Mouse (Mus musculus) heart, embryonic 15.5 days (tissue): ENCODE measurements around the gene Zfp652. TPM values are rescaled to one million over a fixed set of nuclear protein-coding genes. Genes with fewer than 3 reads are reported as not detected.

Source experiments
- ATAC-seq: fragments of 200-750 bp; cut with Nextera tagmentation; replicated peaks from 2 replicates; pipeline ENCODE4 v1.8.0; 2017; ENCODE audit warnings: low read depth, moderate TSS enrichment; ENCODE audit not compliant: insufficient number of reproducible peaks, insufficient read depth, low FRiP score
- H3K27ac ChIP-seq: fragments of 300-500 bp; sonication (generic); 2 replicates; pipeline ENCODE4 v1.5.1; 2015; ENCODE audit warnings: mild to moderate bottlenecking, inconsistent platforms
- H3K27me3 ChIP-seq: fragments of 300-500 bp; sonication (generic); 2 replicates; pipeline ENCODE4 v1.6.1; 2015; ENCODE audit warnings: inconsistent platforms
- H3K36me3 ChIP-seq: fragments of 300-500 bp; sonication (generic); 2 replicates; pipeline ENCODE4 v1.6.1; 2015; ENCODE audit warnings: mild to moderate bottlenecking, inconsistent platforms
- H3K4me1 ChIP-seq: fragments of 300-500 bp; sonication (generic); replicated peaks from 2 replicates; pipeline ENCODE4 v1.6.1; 2015; ENCODE audit warnings: inconsistent platforms
- H3K4me2 ChIP-seq: fragments of 300-500 bp; sonication (generic); 2 replicates; pipeline ENCODE4 v1.6.1; 2015; ENCODE audit warnings: inconsistent platforms, mild to moderate bottlenecking, moderate library complexity
- H3K4me3 ChIP-seq: fragments of 300-500 bp; sonication (generic); 2 replicates; pipeline ENCODE4 v1.5.1; 2015; ENCODE audit warnings: mild to moderate bottlenecking, inconsistent platforms
- H3K9ac ChIP-seq: fragments of 300-500 bp; sonication (generic); 2 replicates; pipeline ENCODE4 v1.6.1; 2015; ENCODE audit warnings: mild to moderate bottlenecking, inconsistent platforms
- H3K9me3 ChIP-seq: fragments of 300-500 bp; sonication (generic); replicated peaks from 2 replicates; pipeline ENCODE4 v1.6.1; 2016; ENCODE audit warnings: inconsistent platforms
- WGBS: fragments of 180-500 bp; shearing (Covaris S2); methylation state at CpG from one replicate; pipeline ENCODE4 v1.1.7; 2015; ENCODE audit warnings: mixed read lengths; 5-methylcytosine and 5-hydroxymethylcytosine counted together
- polyA plus RNA-seq: library from polyadenylated mRNA; unstranded; fragments of >200 nt; fragmentation: Nextera tagmentation; extraction: Ambion mirVana; gene quantifications from 2 replicates; pipeline ENCODE4 v1.2.1, GENCODE M21; 2015

Gene Zfp652
- polyA plus RNA-seq, 1 experiment from 2014 or later: 12.9 TPM

DNA sequence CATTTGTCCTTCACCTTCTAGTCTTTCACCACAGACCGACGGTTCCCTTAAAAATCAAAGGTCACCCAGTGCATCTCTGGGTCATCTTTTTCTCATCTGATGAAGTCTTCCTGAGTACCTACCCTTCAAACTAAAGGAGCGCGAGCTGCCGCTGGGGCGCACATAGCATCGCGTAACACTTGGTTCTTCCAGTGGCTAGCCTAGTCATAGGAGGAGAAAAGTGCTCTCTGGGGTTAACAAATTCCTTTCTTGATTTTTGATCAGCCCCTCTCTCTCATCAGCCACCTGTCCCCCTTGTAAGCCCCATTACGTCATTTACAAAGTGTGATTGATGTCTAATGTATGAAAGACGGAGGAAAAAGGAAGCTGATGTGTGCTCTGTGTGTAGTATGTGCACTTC is 56.7 kb downstream of the Zfp652 start:
- Histone ChIP-seq H3K36me3 (peaks cover 22% of the 10 kb centered on the region; the same call in 1 of the 2 replicates), H3K4me3 (no peak overlapping the region), H3K4me2 (no peak overlapping the region), H3K27me3 (no peaks in the 10 kb centered on the region), H3K27ac (no peak overlapping the region), H3K9ac (no peak overlapping the region), H3K9me3 (no peaks in the 10 kb centered on the region), H3K4me1 (peaks cover 7% of the 10 kb centered on the region; the same call in 1 of the 2 replicates)
- no peak for ATAC-seq
- WGBS: 89% methylated on average over 10 of the region's 10 CpGs

DNA sequence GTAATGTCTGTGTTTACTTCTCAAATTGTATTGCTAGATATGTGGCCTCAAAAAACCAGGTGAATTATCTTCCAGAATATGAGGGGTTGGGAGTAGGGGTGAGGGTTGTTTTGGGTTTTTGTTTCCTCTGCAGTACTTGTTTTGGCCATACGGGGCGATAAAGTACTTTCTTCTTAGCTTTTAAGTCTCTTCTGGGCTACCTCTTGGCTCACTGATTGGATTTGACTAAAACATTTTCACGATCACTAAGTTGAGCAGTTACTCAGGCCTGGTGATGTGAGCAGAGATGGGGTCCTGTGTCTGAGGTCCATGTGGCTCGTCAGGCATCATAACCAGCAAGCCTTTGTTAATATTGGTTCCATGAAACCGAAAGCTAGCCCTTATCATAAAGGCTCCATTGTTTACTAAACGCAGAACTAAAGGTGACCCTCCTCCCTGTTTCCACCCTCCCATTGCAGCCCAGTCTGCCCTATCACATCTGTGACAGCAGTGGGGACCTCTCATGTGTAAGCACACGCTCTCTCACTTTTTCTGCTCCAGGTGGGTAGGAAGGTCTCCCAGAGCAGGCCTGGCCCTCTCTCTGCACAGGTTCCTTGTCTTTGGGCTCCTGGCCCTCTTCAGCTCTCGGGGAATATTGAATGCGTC is 58.4 kb downstream of the Zfp652 start:
- Histone ChIP-seq H3K9me3 (no peaks in the 10 kb centered on the region), H3K9ac (no peak overlapping the region), H3K4me3 (no peak overlapping the region), H3K36me3 (peaks cover 14% of the 10 kb centered on the region; the same call in 1 of the 2 replicates), H3K27ac (no peak overlapping the region), H3K27me3 (no peaks in the 10 kb centered on the region), H3K4me1 (peaks cover 7% of the 10 kb centered on the region; the same call in 1 of the 2 replicates), H3K4me2 (no peak overlapping the region)
- WGBS: 60% methylated on average over 9 of the region's 9 CpGs
- no peak for ATAC-seq

GRCm38 (mm10) chr11:95771665-95772064 is 59.2 kb downstream of the Zfp652 start:
- Histone ChIP-seq H3K4me3 (no peak overlapping the region), H3K36me3 (peaks cover 14% of the 10 kb centered on the region; the same call in 1 of the 2 replicates), H3K27ac (no peak overlapping the region), H3K9me3 (no peaks in the 10 kb centered on the region), H3K4me2 (no peak overlapping the region), H3K4me1 (peaks cover 7% of the 10 kb centered on the region; the same call in 1 of the 2 replicates), H3K27me3 (no peaks in the 10 kb centered on the region), H3K9ac (no peak overlapping the region)
- no peak for ATAC-seq
- WGBS: 81% methylated on average over 8 of the region's 8 CpGs

DNA sequence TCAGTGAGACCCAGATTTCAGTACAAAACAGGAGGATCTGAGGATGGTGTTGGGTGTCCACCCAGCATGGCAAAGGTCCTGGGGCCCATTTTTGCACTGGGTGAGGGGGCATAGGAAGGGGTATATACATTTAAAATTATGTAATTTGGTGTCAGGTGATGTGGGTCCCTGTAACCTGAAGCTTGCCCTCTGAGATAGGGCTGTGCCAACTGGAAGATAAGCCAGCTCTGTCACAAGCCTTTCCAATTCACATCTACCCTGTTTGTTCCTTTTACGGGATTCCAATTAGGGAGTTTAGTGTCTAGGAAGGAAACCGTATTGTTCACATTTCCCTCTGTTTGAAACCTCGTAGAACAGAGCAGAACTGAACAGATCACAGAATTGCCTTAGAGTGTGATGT is 60.8 kb downstream of the Zfp652 start:
- Histone ChIP-seq H3K4me1 (peaks cover 14% of the 10 kb centered on the region), H3K9me3 (no peaks in the 10 kb centered on the region), H3K4me2 (no peak overlapping the region), H3K27ac (no peak overlapping the region), H3K36me3 (peaks cover 14% of the 10 kb centered on the region; the same call in 1 of the 2 replicates), H3K27me3 (no peaks in the 10 kb centered on the region), H3K9ac (no peak overlapping the region), H3K4me3 (no peak overlapping the region)
- no peak for ATAC-seq
- 74% methylated on average over 3 of the region's 3 CpGs for WGBS

DNA sequence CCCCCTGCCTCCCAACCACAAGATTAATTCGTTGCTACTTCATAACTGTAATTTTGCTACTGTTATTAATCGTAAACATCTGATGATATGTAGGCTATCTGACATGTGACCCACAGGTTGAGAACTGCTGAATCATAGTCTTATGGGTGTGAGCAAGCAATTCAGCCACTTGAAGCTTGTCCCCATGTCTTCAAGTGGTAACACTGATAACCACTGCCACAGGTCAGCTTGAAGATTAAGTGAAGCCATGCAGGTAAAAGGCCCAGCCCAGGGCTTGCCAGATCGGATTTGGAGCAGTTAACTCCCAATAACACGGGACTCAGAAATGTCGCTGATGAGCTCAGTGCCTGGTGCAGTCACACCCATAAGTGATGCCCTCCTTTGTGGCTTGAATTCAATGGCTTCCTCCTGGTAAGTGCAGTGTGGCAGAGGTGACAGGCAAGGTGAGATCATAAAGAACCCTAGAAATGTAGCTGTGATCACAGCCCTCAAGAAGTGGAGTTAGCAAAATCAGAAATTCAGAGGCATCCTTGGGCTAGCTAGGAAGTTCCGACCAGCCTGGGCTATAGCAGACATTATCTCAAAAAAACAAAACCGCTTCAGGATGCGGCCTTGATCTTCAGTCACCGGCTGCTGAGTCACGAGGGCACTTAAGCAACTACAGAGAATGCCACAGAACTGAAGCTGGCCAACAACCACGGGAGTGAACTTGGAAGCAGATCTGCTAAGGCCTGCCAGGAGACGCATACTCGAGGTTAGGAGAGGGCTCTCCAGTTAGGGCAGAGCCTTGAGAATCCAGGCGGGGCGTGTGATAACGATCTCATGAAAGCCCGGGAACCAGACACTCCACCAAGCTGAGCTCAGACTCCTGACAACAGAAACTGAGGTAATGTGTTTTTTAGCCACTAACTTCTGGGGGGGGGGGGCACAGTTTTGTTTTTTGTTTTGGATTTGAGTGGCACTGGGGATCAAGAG is 65.1 kb downstream of the Zfp652 start:
- no peak overlapping the region for H3K9ac ChIP-seq
- no peak overlapping the region for H3K4me3 ChIP-seq
- 37% methylated on average over 17 of the region's 17 CpGs for WGBS
- 0 out of 2 replicates have a peak, but pooled peaks have one; percentile 30 for ATAC-seq
- H3K4me2 ChIP-seq: no peak overlapping the region
- H3K27ac ChIP-seq: no peak overlapping the region
- no peaks in the 10 kb centered on the region for H3K9me3 ChIP-seq
- no peaks in the 10 kb centered on the region for H3K27me3 ChIP-seq
- H3K36me3 ChIP-seq: no peaks in the 10 kb centered on the region
- H3K4me1 ChIP-seq: peaks cover 12% of the 10 kb centered on the region

- no peaks in the 10 kb centered on the region for H3K36me3 ChIP-seq
- peaks cover 8% of the 10 kb centered on the region; the same call in 1 of the 2 replicates for H3K4me1 ChIP-seq
- no peaks in the 10 kb centered on the region for H3K9me3 ChIP-seq
- no peak overlapping the region for H3K9ac ChIP-seq
- H3K27me3 ChIP-seq: no peaks in the 10 kb centered on the region
- no peak overlapping the region for H3K4me3 ChIP-seq
- no peak for ATAC-seq
- WGBS: 84% methylated on average over 4 of the region's 4 CpGs
- no peak overlapping the region for H3K4me2 ChIP-seq
- H3K27ac ChIP-seq: no peak overlapping the region
These were observed 66.4 kb downstream of the Zfp652 start for GRCm38 (mm10) chr11:95778831-95779251.

GRCm38 (mm10) chr11:95779366-95779765 is 66.9 kb downstream of the Zfp652 start:
- Histone ChIP-seq H3K4me2 (no peak overlapping the region), H3K36me3 (no peaks in the 10 kb centered on the region), H3K4me1 (peaks cover 7% of the 10 kb centered on the region; the same call in 1 of the 2 replicates), H3K9ac (no peak overlapping the region), H3K9me3 (no peaks in the 10 kb centered on the region), H3K27me3 (no peaks in the 10 kb centered on the region), H3K27ac (no peak overlapping the region), H3K4me3 (no peak overlapping the region)
- 82% methylated on average over 4 of the region's 4 CpGs for WGBS
- no peak for ATAC-seq

GRCm38 (mm10) chr11:95780480-95780879 is 68.0 kb downstream of the Zfp652 start:
- no peak overlapping the region for H3K4me3 ChIP-seq
- H3K4me2 ChIP-seq: no peak overlapping the region
- 92% methylated on average over 8 of the region's 8 CpGs for WGBS
- H3K9me3 ChIP-seq: no peaks in the 10 kb centered on the region
- H3K4me1 ChIP-seq: peaks cover 7% of the 10 kb centered on the region; the same call in 1 of the 2 replicates
- no peak overlapping the region for H3K27ac ChIP-seq
- no peaks in the 10 kb centered on the region for H3K27me3 ChIP-seq
- ATAC-seq: no peak
- no peaks in the 10 kb centered on the region for H3K36me3 ChIP-seq
- no peak overlapping the region for H3K9ac ChIP-seq

- H3K9ac ChIP-seq: no peak overlapping the region
- peaks cover 7% of the 10 kb centered on the region; the same call in 1 of the 2 replicates for H3K4me1 ChIP-seq
- no peak for ATAC-seq
- 80% methylated on average over 11 of the region's 11 CpGs for WGBS
- H3K9me3 ChIP-seq: no peaks in the 10 kb centered on the region
- no peaks in the 10 kb centered on the region for H3K36me3 ChIP-seq
- no peaks in the 10 kb centered on the region for H3K27me3 ChIP-seq
- H3K4me3 ChIP-seq: no peak overlapping the region
- no peak overlapping the region for H3K27ac ChIP-seq
- no peak overlapping the region for H3K4me2 ChIP-seq
These were observed 69.1 kb downstream of the Zfp652 start for GRCm38 (mm10) chr11:95781557-95781956.

DNA sequence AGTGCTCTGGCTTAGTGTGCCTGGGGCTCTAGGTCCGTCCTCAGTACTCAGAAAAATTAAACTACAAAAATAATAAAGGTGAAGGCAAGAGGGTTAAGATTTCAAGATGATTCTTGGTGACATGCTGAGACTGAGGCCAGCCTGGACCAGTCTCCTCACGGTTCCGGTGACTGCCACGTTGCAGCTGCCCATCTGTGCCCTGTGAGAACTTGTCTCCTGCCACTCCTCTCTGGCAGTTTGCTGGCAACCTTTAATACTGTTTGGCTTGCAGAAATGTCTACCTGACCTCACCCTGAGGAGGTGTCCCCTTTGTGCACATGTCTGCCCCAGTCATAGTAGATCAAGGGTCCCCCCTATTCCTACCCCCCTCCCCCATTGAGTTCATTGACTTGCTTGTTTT is 71.0 kb downstream of the Zfp652 start:
- H3K27me3 ChIP-seq: no peaks in the 10 kb centered on the region
- H3K4me3 ChIP-seq: no peak overlapping the region
- no peak for ATAC-seq
- WGBS: 80% methylated on average over 4 of the region's 4 CpGs
- H3K4me2 ChIP-seq: no peak overlapping the region
- H3K9ac ChIP-seq: no peak overlapping the region
- H3K27ac ChIP-seq: no peak overlapping the region
- H3K36me3 ChIP-seq: no peaks in the 10 kb centered on the region
- H3K4me1 ChIP-seq: no peaks in the 10 kb centered on the region
- no peaks in the 10 kb centered on the region for H3K9me3 ChIP-seq

DNA sequence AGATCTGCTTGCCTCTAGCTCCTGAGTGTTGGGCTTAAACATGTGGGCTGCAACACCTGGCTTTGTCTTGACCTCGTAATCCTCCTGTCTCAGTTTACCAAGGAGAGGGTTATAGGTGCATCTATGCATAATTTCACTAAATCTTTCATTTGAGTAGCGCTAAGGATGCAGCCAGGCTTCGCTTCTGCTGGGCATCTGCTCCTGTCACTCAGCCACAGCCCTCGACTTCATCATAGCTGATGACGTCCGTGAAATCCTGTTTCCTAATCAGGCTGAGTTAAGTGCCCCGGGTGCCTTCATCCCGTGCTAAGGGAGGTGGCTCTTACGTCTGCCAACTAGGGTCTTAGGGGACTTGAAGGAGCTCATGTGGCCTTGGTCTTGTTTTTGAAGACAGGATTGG is 71.5 kb downstream of the Zfp652 start:
- no peak overlapping the region for H3K9ac ChIP-seq
- H3K27me3 ChIP-seq: no peaks in the 10 kb centered on the region
- H3K4me3 ChIP-seq: no peak overlapping the region
- no peaks in the 10 kb centered on the region for H3K36me3 ChIP-seq
- H3K4me2 ChIP-seq: no peak overlapping the region
- no peak overlapping the region for H3K27ac ChIP-seq
- WGBS: 65% methylated on average over 9 of the region's 9 CpGs
- H3K9me3 ChIP-seq: no peaks in the 10 kb centered on the region
- no peaks in the 10 kb centered on the region for H3K4me1 ChIP-seq
- ATAC-seq: no peak
